Mouse (Mus musculus) cerebellum, adult 9-10 months (tissue): Measurements from ENCODE around the gene Hspa1a.
"Not testable (repeated sequence)": the region's sequence is repeated elsewhere in the genome, so short reads cannot be mapped to it uniquely, and the experiment has no call there.

Source experiments
- DNase-seq: peaks from one replicate; pipeline ENCODE4 v3.0.0; 2022

The Hspa1a gene

DNA sequence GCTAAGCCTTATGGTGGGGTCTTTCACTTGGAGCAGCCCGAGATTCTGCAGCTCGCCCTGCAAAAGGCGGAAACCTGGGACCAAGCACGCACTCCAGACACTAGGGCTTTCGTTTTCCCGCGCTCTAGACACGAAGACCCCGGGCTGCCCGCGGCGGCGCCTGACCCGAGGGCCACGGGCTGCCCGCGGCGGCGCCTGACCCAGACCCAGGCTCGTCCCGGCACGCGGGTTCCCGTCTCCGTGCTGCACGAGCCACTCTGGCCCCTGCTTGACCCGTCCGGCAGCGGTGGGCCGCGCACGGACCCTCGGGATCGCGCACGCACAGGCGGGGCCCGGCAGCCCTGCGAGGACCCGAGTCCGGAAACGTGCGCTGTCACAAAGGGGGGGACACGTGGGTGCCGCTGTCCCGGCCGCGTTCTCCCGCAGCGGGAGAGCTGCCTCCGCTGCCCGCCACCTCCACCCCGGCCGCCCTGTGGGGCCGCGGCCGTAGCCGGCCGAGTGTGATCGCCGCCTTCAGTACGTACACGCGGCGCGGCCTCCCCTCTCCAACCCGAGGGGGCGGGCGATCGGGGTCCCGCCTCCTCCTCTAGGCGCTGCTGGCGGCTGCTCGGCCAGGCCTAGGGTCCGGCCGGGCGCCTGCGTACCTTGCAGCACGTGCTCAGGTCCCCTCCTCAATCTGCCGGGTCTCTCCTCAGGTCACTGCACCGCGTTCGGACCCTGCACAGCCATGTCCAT, 28.9 kb upstream of the Hspa1a start, which contains the start of gene Vars:
Gene Vars (plus strand): TSS at position 271 of the 735 bp plus-strand sequence.
- peak; percentile 81 for DNase-seq

DNA sequence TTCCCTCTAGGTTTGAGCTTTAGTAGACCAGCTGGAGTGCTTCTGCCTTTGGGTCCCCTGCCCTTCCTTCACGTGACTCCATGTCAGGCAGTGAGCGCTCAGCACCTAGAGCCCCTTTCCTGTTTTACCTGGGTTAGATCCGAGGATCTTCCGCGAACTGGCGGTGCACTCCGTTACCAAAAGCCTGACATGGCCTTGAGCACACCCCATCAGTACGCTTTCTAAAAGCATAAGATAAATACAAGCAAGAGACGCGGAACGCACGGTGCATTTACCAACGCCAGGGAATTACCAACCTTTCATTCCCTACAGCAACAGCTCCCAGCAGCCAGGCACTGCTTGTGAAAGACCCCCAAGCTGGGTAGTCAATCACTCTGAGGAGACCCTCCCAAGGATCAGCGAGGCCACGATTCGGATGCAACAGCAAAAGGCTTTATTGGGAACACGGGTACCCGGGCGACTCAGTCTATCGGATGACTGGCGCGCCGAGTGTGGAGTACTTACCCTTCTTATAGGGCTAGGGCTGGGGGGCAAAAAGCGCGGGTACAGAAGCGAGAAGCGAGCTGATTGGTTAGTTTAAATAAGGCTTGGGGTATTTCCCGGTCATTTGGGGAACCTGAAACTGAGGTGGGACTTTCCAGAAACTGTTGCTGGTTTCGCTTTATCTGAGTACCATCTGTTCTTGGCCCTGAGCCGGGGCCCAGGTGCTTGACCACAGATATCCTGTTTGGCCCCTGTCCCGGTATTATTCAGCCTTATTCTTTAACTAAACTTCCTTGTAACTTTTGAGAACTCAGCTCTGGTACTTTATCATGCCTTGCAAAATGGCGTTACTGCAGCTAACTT, 28.1 kb upstream of the Hspa1a start:
- peak; percentile 42 for DNase-seq

DNA sequence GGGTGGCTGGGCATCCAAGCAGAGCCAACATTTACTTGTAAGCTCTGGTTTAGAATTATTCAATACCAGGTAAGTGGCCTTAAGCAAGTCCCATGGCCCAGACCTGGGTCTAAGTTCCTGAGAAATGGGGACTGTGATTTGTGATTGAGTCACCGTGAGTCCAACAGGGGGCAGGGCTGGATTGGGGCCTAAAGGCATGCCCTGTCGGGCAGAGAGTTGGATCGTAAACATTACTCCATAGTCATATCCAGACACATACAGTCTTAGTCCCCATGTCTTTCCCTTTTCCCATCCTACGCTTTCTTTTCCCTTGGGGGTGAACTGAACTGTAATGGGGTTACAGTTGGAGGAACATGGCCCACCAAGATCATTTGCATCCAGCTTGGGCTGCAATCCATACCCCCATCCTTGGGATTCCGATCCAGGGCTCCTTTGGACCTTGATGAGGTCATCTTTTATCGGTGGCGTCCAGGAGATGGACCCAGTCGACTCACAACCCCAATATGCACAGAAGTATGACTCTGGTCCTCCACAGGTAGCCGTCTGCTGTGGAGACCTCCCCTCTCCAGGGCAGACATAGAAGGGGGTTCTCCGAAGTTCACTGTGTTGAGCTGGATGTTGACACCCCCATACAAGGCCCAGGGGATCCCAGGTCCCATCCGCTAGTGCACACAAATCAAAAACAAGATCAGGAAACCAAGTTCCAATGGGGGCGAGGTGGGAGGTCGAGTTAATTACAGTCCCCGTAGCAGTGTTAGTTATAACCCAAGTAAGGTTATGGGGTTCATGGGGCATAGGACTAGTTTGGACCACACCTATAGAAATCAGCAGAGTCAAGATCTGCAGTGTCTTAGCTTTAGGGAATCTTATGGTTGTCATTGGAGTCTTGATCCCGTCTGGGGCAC, 26.8 kb upstream of the Hspa1a start:
- peak; percentile 18 for DNase-seq

DNA sequence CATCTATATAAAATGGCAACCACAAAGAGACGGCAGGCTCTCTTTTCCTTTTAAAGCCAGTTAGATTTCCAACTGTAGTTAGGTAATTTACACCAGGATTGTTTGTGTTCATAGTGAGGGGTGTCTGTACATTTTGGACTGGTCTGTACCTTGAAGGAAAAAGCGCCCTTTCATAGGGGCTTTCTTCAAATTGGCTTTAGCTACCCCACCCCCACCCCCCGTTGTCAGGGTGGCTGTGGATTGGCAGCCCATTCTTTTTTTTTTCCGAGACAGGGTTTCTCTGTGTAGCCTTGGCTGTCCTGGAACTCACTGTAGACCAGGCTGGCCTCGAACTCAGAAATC, 25.2 kb upstream of the Hspa1a start:
- DNase-seq: no peak

DNA sequence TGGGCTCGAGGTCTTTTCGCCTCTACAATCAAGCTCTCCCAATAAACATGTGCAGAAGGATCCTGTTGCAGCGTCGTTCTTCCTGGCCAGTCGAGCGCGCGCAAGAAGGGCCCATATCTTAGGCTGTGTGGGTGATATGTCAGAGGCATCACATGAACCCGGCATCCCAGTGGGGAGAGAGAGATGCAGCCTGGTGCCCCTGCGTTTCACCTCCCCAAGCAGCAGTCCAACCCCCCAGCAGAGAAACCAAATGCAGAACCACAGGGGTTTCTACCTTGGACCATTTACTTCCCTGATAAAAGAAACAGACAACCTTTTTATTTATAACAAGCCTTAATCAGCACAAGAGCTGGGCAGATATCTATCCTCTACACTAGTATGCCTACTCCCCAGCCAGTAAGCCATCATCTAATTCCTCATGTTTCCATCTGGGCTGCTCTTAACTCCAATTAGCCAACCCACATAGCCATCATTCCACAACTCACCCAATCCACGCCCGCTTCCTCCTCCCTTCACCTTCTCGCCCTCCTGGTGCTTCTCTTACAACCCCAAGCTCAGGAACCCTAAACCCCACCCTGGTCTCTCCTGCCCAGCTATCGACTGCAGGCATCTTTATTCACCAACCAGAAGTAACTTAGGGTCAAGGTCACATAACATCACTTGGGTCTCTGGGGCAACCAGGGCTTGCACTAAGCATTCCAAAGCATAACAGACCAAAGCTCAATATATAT, 24.6 kb upstream of the Hspa1a start:
- DNase-seq: no peak

DNA sequence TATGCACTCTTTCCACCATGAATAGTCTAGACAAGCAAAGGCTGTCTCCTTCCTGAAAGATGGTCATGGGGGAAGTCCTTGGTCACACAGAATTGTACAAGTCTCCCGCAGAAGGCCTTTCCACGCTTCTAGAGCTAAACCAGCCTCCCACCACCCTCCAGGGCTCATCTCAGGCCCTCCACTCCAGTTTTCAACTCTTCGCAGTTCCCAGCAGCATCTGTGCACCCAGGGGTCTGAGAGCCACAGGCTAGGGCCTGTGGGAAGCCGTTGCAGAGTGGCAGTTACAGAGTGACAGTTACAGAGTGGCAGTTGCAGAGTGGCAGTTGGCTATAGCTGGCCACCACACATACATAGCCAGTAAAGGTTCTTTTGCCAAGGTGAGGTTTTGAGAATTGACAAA, 24.0 kb upstream of the Hspa1a start:
- DNase-seq: not testable (repeated sequence)

DNA sequence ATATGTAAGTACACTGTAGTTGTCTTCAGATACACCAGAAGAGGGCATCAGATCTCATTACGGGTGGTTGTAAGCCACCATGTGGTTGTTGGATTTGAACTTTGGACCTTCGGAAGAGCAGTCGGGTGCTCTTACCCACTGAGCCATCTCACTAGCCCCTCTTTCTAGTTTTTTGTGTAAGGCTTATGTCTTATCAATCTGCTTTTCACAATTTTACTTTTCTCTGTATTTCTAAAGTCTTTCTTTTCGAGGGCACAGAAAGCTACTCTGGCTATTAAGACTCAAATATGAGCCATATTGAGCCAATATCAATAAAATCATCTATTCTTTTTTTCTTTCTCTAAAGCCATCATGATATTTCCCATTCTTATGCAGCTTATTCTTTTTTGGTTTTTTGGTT, 23.2 kb upstream of the Hspa1a start:
- DNase-seq: not testable (repeated sequence)

DNA sequence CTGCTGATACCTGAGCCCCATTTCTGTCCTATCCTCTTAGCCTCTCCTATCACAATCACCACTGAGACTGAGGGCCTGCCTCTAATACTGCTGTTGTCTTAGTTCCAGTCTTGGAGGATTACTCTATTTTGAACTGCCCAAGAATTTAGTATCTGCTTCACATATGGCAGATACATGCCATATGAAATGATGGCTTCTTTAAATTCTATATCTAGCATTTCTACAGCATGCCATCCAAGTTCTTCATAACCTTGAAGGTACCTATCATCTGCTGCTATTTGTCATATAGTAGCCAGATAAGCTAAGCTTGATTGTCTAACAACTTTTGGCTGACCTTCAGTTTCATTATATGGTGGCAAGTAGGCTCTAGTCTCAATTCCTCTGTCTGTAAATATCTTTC, 22.8 kb upstream of the Hspa1a start:
- no peak for DNase-seq

DNA sequence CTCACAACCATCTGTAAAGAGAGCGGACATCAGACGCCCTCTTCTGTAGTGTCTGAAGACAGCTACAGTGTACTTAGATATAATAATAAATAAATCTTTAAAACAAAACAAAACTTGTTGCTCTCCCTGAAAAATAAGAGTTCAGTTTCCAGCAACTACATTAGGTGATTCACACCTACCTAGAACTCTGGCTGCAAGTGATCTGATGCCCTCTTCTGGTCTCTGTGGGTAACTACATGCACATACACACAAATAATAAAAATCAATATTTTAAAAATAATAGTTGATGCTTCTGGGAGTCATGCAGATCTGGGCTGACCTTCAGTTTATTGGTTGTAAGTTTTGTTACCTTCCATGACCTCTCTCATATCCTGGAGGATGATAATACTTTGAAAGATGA, 12.3 kb upstream of the Hspa1a start:
- DNase-seq: peak; percentile 67

DNA sequence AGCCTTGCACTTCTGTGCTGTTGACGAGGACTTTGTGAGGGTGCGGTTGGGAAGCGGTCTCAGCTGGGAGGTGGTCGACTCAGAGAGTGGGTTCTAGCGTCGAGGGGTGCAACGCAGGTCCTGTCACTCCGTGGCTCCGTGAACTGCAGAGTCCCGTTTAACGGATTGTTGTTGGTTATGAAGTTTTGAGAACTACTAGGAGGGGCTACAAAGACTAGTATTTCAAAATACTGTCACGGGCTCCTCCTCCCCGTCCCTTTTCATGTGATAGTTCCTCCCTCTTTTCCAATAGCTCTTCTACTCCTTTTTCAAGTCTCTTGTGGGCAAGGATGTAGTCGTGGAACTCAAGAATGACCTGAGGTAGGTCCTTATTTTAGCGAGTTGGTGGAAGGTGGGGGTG, 10.4 kb upstream of the Hspa1a start:
- DNase-seq: no peak

DNA sequence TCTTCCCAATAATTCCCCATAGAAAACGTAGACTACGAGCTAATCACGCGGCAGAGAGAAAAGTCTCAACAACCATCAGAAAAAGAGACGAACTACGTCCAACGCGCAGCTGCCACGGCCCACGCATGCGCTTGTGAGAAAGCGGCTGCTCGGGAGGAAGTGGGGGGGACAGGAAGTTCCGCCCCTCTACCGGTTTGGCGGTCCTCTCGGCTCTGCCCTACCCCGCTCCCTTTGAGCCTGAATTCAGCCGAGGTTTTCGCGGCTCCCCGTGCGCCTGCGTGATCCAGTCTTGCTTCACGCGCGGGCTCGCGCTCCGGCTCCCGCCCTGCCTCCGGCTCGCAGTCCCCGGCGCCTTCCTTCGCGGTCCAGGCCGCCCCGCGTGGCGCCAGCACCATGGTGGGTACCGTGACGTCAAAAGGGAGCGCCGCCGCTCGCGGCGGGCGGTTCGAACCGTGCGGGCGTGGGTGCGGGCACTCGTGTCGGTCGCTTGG, 9.8 kb upstream of the Hspa1a start, which contains the start of gene Lsm2:
Gene Lsm2 (plus strand): TSS at position 173 of the 491 bp plus-strand sequence.
- DNase-seq: peak; percentile 91

DNA sequence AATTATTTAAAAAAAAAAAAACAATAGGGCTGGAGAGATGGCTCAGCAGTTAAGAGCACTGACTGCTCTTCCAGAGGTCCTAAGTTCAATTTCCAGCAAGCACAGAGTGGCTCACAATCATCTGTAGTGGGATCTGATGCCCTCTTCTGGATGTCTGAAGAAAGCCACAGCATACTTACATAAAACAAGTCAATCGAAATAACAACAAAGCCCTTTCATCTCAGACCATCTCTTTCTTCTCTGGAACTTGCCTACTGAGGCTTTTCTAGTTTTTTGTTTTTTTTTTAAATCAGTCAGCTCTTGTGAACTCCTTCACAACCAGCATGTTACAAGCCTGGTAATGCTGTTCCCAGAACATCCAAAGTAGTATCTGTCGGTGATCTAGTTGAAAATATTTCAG, 8.7 kb upstream of the Hspa1a start:
- peak; percentile 71 for DNase-seq

DNA sequence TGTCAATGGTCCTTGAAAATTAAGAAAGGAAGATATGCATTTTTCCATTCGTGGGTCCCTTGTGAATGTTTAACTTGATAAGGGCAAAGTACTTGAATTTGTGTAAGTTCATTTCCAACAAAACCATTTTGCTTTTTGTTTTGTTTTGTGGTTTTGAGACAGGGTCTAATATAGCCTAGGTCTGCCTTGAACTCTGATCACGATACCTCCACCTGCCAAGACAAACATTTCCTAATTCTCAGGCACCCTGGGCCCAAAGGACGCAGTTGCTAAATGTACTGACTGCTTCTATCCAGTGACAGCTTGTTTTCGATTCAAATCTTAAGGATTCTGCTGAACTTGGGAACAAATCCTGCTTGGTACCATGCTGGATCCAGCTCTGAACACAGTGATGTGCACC, 7.7 kb upstream of the Hspa1a start:
- DNase-seq: peak; percentile 27

DNA sequence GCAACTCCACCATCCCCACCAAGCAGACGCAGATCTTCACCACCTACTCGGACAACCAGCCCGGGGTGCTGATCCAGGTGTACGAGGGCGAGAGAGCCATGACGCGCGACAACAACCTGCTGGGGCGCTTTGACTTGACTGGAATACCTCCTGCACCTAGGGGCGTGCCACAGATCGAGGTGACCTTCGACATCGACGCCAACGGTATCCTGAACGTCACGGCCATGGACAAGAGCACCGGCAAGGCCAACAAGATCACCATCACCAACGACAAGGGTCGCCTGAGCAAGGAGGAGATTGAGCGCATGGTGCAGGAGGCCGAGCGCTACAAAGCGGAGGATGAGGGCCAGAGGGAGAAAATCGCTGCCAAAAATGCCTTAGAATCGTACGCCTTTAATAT, 6.3 kb upstream of the Hspa1a start:
- DNase-seq: no peak

DNA sequence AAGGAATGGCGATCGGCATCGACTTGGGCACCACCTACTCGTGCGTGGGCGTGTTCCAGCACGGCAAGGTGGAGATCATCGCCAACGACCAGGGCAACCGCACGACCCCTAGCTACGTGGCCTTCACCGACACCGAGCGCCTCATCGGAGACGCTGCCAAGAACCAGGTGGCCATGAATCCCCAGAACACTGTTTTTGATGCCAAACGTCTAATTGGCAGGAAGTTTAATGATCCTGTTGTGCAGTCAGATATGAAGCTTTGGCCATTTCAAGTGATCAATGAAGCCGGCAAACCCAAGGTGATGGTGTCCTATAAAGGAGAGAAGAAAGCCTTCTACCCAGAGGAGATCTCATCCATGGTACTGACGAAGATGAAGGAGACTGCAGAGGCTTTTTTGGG, 5.0 kb upstream of the Hspa1a start:
- DNase-seq: no peak

DNA sequence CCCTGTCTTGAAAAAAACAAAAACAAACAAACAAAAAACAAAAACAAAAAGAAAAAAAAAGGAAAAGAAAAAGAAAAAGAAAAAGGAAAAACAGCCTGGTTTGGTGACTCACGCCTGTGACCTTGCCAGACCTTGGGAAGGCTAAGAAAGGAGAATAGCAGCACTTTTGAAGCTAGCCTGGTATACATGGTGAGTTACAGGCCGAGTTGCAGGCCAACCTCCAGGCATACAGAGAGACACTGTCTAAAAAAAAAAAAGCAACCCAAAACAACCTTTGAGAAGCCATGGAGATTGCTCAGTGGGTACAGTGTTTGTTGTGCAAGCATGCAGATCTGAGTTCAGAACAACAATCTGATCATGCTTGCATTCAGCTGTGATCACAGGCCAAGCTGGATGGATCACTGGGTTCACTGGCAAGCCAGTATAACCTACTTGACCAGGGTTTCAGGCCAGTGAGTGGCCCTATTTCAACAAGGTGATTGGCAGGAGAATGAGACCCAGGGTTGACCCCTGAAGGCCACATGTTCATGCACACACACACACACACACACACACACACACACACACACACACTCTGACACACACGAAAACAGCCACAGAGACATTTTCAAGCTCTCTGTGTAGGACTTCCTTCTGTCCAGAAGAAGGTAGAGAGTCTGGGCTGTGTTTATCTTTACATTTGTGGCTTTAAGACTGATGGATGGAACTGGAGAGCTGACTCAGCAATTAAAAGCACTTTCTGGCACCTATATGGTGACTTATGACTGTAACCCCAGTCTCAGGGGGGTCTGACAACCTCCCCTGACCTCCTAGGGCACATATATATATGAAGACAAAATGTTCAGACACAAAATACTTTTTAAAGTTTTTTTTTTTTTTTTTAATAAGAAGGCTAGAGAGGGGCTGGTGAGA, 3.9 kb upstream of the Hspa1a start:
- DNase-seq: no peak

DNA sequence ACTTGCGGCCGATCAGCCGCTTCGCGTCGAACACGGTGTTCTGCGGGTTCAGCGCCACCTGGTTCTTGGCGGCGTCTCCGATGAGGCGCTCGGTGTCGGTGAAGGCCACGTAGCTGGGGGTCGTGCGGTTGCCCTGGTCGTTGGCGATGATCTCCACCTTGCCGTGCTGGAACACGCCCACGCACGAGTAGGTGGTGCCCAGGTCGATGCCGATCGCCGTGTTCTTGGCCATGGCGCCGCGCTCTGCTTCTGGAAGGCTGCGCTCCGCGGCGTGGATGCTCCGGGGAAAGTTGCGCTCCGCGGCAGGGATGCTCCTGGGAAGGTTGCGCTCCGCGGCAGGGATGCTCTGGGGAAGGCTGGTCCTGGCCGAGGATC, 275 bp downstream of the Hspa1a start:
- DNase-seq: not testable (repeated sequence)

DNA sequence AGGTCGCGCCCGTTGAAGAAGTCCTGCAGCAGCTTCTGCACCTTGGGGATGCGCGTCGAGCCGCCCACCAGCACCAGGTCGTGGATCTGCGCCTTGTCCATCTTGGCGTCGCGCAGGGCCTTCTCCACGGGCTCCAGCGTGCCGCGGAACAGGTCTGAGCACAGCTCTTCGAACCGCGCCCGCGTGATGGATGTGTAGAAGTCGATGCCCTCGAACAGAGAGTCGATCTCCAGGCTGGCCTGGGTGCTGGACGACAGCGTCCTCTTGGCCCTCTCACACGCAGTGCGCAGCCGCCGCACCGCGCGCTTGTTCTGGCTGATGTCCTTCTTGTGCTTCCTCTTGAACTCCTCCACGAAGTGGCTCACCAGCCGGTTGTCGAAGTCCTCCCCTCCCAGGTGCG, 1.1 kb downstream of the Hspa1a start:
- DNase-seq: not testable (repeated sequence)

DNA sequence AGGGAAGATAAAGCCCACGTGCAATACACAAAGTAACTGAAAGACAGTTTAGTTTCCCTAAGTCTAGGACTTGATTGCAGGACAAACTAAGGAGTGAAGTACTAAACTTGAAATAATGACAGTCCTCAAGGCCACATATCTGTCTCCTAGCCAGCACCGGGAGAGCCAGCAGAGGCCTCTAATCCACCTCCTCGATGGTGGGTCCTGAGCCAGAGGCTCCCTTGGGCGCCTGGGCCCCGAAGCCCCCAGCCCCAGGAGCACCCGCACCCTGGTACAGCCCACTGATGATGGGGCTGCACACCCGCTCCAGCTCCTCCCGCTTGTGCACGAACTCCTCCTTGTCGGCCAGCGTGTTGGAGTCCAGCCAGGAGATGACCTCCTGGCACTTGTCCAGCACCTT, 2.1 kb downstream of the Hspa1a start, which contains the start of gene Gm20481:
Gene Gm20481 (plus strand): TSS at position 91 of the 400 bp plus-strand sequence.
- not testable (repeated sequence) for DNase-seq

DNA sequence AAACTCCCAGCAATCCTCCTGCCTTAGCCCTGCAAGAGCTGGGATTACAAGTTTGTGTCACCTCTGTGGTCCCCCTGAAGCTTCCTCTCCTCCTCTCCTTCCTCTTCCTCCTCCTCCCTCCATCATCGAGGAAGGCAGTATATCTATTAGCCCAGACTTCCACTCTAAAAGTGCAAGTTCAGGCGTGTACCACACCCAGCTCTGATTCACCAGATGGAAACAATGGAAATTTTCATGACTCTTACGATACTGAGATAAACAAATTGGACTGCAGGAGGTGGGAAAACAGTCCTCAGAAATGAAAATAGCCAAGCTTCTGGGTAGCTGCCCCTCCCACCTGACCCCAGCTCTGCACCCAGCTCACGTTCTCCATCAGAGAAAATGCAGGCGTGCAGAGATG, 6.3 kb downstream of the Hspa1a start:
- DNase-seq: no peak

DNA sequence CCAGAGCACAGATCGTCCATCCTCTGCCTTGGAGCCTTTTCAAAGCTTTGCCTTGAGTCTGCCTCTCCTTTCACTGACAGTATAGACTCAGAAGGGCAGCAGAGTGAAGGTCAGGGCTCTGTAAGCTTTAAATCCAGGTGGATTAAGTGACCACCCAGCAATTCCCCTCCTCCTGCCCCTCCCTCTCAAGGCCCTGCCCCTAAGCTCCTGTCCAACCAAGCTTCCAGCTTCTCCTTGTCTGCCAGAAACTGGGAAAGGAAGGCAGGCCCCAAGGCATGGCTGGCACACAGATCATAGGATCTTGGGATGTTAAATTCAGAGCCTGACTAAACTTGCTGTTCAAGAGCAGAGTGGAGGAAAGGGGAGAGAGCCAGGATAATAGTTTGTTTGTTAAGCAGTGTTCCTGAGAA, 7.3 kb downstream of the Hspa1a start:
- no peak for DNase-seq
